Comparison of ENCODE assay signal across 9 mouse cellular contexts in genomic region chr5:148632516-148633170, GRCm38 (mm10).
DNase-seq lines count a peak whose midpoint lies in the region; ATAC-seq and TF ChIP-seq lines count a peak whose summit lies in the region.
"Had no signal": no experiment of that assay in that cellular context is flagged by ENCODE, and none has a peak within 500 bp of the region (broad histone marks: within the 10 kb centered on the region; RNA-seq: fewer than 3 reads in every experiment).

No protein-coding gene starts in this region.

- H3K4me3 ChIP-seq in hindbrain, embryonic 16.5 days (ENCODE audit: low read length), result no peak overlapping the region
- no peak overlapping the region for H3K4me3 ChIP-seq in hindbrain, embryonic 14.5 days (replicated peaks; ENCODE audit: low read length)
- H3K4me3 ChIP-seq in heart, embryonic 10.5 days, result no peak overlapping the region
- H3K4me3 ChIP-seq in lung, embryonic 15.5 days, result no peak overlapping the region
- no peak overlapping the region for H3K4me3 ChIP-seq in liver, postnatal 0 days (ENCODE audit: low read depth, low read length)

- no peak overlapping the region for H3K27ac ChIP-seq in hindbrain, embryonic 16.5 days (ENCODE audit: low read depth, low read length)
- no peak overlapping the region for H3K27ac ChIP-seq in hindbrain, embryonic 14.5 days
- peak overlapping the region; percentile 17 for H3K27ac ChIP-seq in heart, embryonic 10.5 days
- peak overlapping the region; percentile 65 for H3K27ac ChIP-seq in lung, embryonic 15.5 days
- H3K27ac ChIP-seq in liver, postnatal 0 days (ENCODE audit: low read depth), result no peak overlapping the region

- DNase-seq in hindbrain, embryonic 14.5 days (ENCODE audit: low spot score), result no peak
- DNase-seq in Patski (ENCODE audit: low read depth, low spot score), result peak; percentile 95
- DNase-seq in heart, embryonic 10.5 days (ENCODE audit: low spot score), result no peak
- DNase-seq in liver, postnatal 0 days, result no peak
- DNase-seq in cerebellum, adult 8-10 months, result no peak
- no peak for DNase-seq in right cerebral cortex, postnatal 36 days (ENCODE audit: low spot score in 2 of 2)
- DNase-seq: cerebellum, postnatal 36 days had no signal

- WGBS in hindbrain, embryonic 16.5 days, result 50% methylated on average over 11 of the region's 11 CpGs
- 65% methylated on average over 11 of the region's 11 CpGs for whole genome bisulfite sequencing in hindbrain, embryonic 14.5 days
- WGBS in heart, embryonic 10.5 days, result 45% methylated on average over 11 of the region's 11 CpGs
- WGBS in lung, embryonic 15.5 days, result 31% methylated on average over 11 of the region's 11 CpGs
- WGBS in liver, postnatal 0 days (ENCODE audit: insufficient replicate concordance), result 51% methylated on average over 11 of the region's 11 CpGs

- no peak for TF ChIP-seq EP300 in liver, postnatal 0 days (IDR thresholded peaks at IDR 0.05; ENCODE audit: low read depth)

- CTCF ChIA-PET in Patski (lab: Charles Lee), result interaction anchor here (1.0 to 2.3 kb wide), 2 partner anchors 13 to 86 kb away, joined by 4 to 10 read pairs; no protein-coding TSS in a partner anchor

- no peak overlapping the region for H3K4me2 ChIP-seq in hindbrain, embryonic 16.5 days (ENCODE audit: low read length)
- no peak overlapping the region for H3K4me2 ChIP-seq in hindbrain, embryonic 14.5 days (replicated peaks)
- peak overlapping the region; percentile 5; the same call in 1 of the 2 replicates for H3K4me2 ChIP-seq in lung, embryonic 15.5 days
- no peak overlapping the region for H3K4me2 ChIP-seq in liver, postnatal 0 days (ENCODE audit: low read depth, low read length)

- H3K36me3 ChIP-seq in hindbrain, embryonic 16.5 days (ENCODE audit: control insufficient read depth, insufficient read depth, low read length), result no peaks in the 10 kb centered on the region
- no peaks in the 10 kb centered on the region for H3K36me3 ChIP-seq in hindbrain, embryonic 14.5 days (replicated peaks; ENCODE audit: control insufficient read depth, insufficient read depth)
- no peaks in the 10 kb centered on the region for H3K36me3 ChIP-seq in heart, embryonic 10.5 days
- H3K36me3 ChIP-seq in lung, embryonic 15.5 days, result no peaks in the 10 kb centered on the region
- H3K36me3 ChIP-seq in liver, postnatal 0 days (replicated peaks; ENCODE audit: insufficient read depth, low read length), result no peaks in the 10 kb centered on the region

- POLR2A ChIA-PET in Patski (lab: Charles Lee), result interaction anchor here (0.6 to 0.8 kb wide), 4 partner anchors 14 to 156 kb away, joined by 3 to 5 read pairs (median 3); no protein-coding TSS in a partner anchor

- in situ Hi-C loops in Patski (cut with MboI; ENCODE audit: low pct_unique_long_range_greater_than_20kb), result no loop called here

- H3K27me3 ChIP-seq in hindbrain, embryonic 16.5 days (replicated peaks; ENCODE audit: control insufficient read depth, insufficient read depth, low read length), result no peaks in the 10 kb centered on the region
- H3K27me3 ChIP-seq in hindbrain, embryonic 14.5 days (ENCODE audit: control insufficient read depth, insufficient read depth, low read length), result no peaks in the 10 kb centered on the region
- H3K27me3 ChIP-seq in Patski, result no peaks in the 10 kb centered on the region
- H3K27me3 ChIP-seq in heart, embryonic 10.5 days (ENCODE audit: insufficient read depth, poor library complexity, severe bottlenecking), result peaks cover 7% of the 10 kb centered on the region
- H3K27me3 ChIP-seq in lung, embryonic 15.5 days, result no peaks in the 10 kb centered on the region
- H3K27me3 ChIP-seq in liver, postnatal 0 days (ENCODE audit: insufficient read depth, low read length), result no peaks in the 10 kb centered on the region

- no peak for TF ChIP-seq CTCF in Patski (IDR thresholded peaks at IDR 0.05)
- TF ChIP-seq CTCF in liver, postnatal 0 days (IDR thresholded peaks at IDR 0.05; ENCODE audit: low read depth), result no peak

- peak; percentile 78 for ATAC-seq in hindbrain, embryonic 16.5 days
- ATAC-seq in hindbrain, embryonic 14.5 days (ENCODE audit: low FRiP score), result no peak
- peak; percentile 75 for ATAC-seq in Patski
- ATAC-seq in lung, embryonic 15.5 days (ENCODE audit: borderline replicate concordance, extremely low read depth, low FRiP score, low TSS enrichment), result 0 out of 2 replicates have a peak, but pooled peaks have one; percentile 38
- no peak for ATAC-seq in liver, postnatal 0 days

- no peaks in the 10 kb centered on the region for H3K9me3 ChIP-seq in hindbrain, embryonic 16.5 days (ENCODE audit: control insufficient read depth, low read length)
- H3K9me3 ChIP-seq in hindbrain, embryonic 14.5 days (ENCODE audit: control insufficient read depth, low read length), result no peaks in the 10 kb centered on the region
- H3K9me3 ChIP-seq in heart, embryonic 10.5 days, result no peaks in the 10 kb centered on the region
- H3K9me3 ChIP-seq in lung, embryonic 15.5 days, result no peaks in the 10 kb centered on the region
- no peaks in the 10 kb centered on the region for H3K9me3 ChIP-seq in liver, postnatal 0 days (ENCODE audit: low read length)

- peaks cover 9% of the 10 kb centered on the region for H3K4me1 ChIP-seq in hindbrain, embryonic 16.5 days (ENCODE audit: control insufficient read depth, insufficient read depth, low read depth, low read length)
- H3K4me1 ChIP-seq in hindbrain, embryonic 14.5 days (replicated peaks; ENCODE audit: control insufficient read depth, insufficient read depth, low read length), result peaks cover 11% of the 10 kb centered on the region
- peaks cover 22% of the 10 kb centered on the region for H3K4me1 ChIP-seq in heart, embryonic 10.5 days
- peaks cover 35% of the 10 kb centered on the region for H3K4me1 ChIP-seq in lung, embryonic 15.5 days
- peaks cover 14% of the 10 kb centered on the region; the same call in 1 of the 2 replicates for H3K4me1 ChIP-seq in liver, postnatal 0 days (ENCODE audit: insufficient read depth)

- no peak overlapping the region for H3K9ac ChIP-seq in hindbrain, embryonic 16.5 days (ENCODE audit: low read depth, low read length)
- H3K9ac ChIP-seq in hindbrain, embryonic 14.5 days, result no peak overlapping the region
- no peak overlapping the region for H3K9ac ChIP-seq in lung, embryonic 15.5 days
- no peak overlapping the region for H3K9ac ChIP-seq in liver, postnatal 0 days (replicated peaks)

Comparison
In these comparisons a context has a peak if more than half of its experiments do, and no peak if none do; other contexts are left out.
1. ATAC-seq: peak in hindbrain, embryonic 16.5 days (single experiment), Patski (single experiment) and lung, embryonic 15.5 days (single experiment); none in hindbrain, embryonic 14.5 days (single experiment) and liver, postnatal 0 days (single experiment).
2. H3K27ac ChIP-seq: peak in heart, embryonic 10.5 days (single experiment) and lung, embryonic 15.5 days (single experiment); none in hindbrain, embryonic 16.5 days (single experiment), hindbrain, embryonic 14.5 days (single experiment) and liver, postnatal 0 days (single experiment).